Mouse (Mus musculus) frontal cortex, postnatal 25 days (tissue): ENCODE results near the gene Tns3.

ENCODE experiments used
- DNase-seq, 2 experiments: peaks; one replicate each; pipeline ENCODE4 v3.0.0; 2022; ENCODE audit warnings: low spot score in 2 of 2

Tns3 gene

DNA sequence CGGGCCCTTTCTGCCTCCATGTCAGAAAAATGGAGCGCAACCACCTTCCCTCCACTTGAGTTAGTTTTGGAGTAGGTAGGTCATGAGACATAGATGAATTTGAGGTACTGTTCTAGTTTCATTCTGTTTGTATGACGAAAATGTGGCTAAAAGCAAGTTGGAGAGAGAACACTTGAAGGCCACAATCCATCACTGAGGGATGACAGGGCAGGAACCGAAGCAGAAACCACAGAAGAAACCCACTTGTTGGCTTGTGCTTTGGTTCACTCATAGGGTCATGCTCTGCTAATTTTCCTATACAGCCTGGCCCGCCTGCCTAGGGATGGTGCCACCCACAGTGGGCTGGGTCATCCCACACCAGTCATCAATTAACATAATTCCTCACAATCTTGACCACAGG is 14.9 kb upstream of the Tns3 start:
- no peak for DNase-seq

DNA sequence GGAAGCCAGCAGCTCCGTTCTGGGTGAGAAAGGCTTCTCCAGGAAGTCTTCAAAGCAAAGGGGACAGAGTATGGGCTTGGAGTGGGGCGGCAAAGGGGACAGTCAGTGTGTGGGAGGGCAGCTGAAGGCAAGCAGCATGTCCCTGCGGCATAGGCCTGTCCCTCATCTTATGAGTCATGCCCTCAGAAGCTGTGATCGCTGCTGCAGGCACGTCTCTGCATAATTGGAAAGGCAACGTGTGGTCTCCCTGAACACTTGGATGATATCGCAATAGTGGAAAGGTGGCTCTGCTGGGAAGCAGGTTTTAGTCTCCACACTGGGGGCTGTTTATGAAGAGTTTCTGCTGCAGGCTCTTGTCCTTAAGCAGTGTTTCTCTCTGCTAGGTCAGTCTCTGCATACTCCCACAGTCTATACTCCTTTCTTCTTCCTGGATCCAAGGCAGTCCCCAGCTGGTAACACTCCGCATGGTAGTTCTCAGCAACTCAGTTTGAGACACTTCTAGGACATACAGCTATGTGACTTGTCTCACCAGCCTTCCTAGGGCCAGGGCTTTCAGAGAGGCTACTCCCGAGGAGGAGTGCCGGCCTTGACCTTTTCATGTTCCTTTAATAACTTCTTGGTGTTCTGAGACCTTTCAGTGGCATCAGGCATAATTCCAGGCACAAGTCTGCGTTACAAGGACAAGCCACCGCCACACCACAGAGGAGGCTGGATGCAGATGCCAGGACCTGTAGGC is 14.1 kb upstream of the Tns3 start:
- no peak for DNase-seq

DNA sequence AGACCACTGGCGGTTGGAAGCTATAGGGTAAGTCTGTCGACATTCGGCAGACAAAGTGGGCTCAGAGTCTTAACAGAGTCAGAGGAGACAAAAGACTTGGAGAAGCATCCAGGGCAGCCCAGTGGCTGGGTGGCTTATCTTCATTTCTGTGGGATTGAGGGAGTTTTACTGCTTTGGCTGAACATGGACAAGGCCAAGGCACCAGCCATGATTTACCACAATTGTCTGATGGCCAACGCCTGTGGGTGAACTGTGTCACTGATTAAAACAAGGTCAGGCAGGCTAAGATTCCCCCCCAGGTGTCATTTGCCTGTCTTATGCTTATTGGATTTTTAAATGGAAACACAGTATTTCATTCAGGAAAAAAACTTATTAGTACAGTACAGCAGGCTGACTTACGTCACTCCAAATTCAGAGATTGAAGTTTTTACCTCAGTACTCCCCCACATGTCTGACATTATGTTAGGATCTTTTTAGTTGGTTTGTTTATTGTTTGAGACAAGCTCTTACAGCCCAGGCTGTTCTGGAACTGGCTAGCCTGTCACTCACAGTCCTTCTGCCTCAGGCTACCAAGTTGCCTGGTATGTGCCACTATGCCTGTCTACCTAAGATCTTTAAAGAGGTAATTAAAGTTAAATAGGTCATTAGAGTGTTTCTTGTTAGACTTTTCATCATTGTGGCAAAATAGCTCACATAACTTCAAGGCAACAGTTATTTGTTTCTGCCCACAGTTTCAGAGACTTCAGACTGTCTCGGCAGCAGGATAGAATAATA is 11.6 kb upstream of the Tns3 start:
- no peak for DNase-seq

DNA sequence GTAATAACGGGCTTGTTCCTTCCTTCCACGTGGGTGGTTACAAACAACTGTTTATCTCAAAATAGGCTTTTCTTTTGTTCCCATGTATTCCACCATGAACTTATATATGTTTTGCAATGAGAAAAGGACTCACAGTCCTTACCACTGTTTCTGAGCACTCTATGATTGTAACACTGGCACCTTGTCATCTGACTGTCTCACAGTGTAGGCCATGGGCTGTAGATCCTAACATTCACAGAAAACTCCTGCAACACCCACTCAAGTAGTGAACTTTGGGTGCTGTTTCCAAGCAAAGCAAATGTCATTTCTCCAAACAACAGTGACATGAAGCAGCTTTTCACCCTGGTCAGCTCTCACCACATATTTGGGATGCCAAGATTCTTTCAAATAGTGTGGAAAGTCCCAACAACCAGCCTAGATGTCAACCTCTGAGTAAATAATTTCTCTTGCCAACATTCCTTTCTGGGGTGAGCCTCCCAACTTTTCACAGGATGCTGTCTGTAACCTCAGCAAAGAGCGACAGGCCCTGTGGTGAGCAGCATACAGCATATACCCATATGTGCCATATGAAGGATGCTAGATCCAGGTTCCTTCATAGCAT is 10.3 kb upstream of the Tns3 start:
- DNase-seq = no peak

DNA sequence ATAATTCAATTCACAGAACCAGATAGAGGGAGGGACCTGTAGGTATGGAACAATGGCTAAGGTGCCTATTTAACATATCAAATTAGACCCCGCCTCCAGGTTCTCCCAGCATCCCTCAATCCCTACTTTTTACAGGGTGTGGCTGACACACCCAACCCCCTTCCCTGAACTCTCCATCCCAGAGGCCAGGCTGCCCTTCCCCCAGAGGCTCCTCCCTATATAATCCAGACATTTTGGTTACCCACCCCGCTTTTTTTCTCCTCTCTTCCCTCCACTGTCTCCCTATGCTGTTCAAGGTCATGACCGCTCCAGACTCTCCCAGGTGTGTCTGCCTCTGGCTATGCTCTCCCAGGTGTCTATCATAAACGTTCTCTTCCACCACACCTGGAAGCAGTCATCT is 7.4 kb upstream of the Tns3 start:
- no peak for DNase-seq

DNA sequence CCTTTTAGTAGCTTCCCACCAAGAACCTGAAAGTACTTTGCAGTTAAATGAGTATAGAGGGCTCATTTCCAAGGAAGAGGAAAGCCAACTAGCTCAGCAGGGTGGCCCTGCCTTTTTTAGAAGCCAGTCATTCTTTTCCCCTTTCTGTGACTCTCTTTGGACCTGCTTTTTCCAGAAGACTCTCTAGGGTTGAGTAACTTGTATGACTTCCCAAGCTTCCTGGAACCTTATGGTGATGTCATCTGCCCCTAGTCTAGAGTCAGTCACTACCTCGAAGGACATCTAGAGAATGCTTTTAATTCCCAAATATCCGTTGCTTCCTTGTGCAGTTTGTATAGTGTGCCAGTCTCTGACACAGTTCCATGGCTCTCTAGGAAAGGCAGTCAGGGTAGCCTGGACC is 4.8 kb upstream of the Tns3 start:
- no peak for DNase-seq

DNA sequence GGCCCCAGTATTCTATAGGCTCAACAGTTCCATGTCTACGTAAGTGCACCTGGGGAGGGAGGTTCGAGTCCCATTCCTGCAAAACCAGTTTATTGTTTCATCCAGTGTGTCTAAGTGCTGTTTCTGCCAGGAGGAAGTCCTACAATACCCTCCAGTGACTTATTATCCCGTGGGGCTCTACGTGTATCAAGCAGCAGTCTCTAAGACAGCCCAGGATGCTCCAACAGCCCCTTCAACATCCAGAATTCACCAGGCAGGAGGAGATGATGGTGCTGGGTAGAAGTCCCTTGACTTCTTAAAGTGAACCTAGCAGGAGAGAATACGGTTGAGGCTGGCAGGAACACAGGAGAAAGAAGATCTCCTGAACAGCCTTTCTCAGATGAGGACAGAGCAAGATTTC is 462 bp upstream of the Tns3 start:
- DNase-seq = no peak

DNA sequence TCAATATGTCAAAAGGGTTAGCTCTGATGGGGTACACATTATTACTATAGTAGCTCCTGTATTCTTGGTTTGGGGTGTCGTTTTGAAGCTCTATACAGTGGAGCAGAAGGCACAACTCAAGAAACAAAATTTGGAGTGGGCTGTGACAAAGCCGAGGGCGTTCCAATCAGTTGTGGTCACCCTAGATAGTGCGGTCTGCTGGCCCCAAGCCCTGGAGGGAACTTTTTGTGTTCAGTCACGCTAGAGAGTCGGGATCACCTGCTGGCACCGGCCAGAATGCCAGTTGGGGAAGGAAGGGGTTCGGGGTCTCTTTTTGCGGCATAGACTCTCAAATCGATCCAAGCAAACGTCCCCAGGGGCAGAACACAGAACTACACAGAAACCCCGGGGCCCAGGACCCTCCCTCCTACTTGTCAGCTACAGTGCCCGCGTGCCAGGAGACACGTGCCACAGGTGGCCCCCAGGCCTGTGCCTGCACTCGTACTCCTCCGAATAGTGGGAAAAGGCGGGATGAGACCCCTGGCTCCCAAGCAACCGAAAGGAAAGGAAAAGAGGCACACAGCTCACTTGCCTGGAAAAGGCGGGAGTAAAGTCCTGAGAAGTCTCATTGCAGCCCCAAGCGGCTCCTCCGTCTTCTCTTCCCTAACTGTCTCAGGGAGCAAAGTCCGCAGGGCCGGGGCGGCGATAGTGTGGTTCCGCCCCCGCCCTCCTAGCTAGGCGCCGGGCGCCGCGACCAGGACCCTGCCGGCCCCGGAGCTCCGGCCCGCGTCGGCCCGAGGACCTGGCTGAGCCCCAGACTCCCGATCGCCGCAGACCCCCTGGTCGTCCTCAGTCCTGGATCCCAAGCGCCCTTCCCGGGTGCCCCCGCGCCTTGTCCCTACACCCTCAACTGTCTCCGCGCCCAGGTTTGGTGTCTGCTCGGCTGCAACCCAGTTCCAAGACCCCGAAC is 617 bp downstream of the Tns3 start:
- DNase-seq = no peak

DNA sequence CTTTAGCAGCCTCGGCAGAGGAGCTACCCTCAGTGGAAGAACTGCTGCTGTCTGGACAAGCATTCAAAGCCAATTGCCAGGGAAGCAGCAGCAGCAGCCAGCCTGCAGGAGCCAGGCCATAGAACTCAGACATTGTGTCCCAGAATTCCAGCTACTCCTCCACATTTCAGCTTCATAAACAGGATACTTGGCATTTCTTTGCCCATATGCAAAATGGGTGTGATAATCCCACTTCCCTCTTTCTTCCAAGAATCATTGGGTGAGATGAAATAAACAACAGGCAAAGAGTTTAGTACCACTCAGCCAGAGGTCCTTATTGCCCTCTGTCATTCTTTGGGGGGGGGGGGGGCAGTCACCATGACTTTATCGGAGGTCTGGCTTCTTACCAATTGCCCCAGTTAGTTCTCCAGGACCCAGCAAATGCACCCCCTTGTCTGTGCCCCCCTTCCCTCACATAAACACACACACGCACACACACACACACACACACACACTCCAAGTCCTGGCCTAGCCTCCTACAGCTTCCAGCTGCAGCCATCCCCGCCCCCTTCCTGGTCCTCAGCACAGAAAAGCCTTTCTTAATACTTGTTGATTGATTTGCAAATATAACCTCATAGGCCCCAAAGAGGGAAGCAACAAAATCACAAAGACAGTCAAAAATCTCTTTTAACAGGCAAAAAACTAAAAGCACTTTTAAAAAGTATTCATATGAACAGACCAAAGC is 1.5 kb downstream of the Tns3 start:
- DNase-seq = no peak

DNA sequence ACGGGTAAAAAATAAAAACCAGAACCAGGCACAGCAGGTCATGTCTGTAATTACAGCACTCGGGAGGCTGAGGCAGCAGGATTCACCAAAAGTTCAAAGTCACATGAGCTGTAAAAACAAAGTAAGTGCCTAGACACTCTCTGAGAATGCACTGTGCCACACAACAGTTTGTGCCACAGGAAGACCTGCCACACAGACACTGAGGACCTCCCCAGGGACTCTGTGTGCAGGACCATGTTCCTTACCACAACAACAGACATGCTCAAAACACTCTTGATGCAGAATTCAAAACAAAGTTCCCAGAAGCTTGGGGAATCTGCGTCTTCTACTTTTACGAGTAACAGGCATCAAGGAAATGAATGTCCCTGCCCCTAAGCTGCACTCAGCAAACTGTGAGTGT is 3.4 kb downstream of the Tns3 start:
- DNase-seq = no peak

DNA sequence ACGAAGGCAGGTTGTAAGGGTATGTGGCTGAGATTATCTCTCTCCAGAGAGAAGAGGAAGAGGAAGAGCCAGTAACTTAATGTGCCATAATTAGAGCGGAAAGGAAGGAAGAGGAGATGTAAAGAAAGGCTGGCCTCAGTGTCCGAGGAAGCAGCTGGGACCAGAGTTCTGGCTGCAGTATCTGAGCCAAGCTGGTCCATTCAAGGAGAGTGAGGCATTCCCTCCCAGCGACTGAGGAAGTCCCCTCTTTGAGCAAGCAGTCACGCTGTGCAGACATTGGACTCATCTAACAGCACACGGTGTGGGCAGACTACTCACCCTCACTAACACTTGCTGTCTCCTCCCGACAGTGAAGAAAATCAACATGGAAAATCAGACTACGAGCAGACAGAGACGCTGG is 4.5 kb downstream of the Tns3 start:
- DNase-seq = no peak

DNA sequence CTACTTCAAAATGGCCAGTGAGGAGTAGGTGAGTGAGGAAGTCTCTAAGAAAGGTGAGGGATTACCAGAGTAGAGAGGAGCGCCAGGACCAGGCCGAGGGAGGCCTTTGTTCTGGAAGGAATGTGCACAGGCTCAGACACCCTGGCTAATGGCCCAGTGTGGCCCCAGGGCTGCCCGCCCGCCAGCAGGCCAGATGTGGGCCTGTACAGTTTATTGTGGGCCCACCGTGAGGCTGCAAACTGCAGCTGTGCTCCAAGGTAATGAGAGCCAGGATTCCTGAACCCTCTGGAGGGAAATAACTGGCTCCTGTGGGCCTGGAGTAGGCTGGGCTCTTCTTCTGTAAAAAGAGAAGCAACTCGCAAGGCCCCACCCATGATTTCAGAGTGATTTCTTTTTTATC is 5.3 kb downstream of the Tns3 start:
- no peak for DNase-seq

DNA sequence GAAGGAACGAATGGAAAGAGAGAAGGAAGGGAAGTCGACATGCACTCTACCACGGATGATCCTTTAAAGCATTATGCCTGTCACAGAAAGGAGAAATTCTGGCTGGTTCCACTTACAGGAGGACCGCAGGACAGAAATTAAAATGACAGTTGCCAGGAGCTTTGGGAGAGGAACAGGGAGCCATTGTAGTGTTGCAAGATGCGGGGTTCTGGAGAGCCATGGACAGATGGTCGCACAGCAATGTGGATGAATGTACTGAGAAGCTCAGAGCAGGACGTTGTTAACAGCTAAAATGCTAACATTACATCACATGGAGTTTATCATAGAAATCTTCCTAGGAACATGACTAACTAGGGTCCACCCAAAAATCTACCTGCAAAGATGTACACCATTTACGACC is 6.8 kb downstream of the Tns3 start:
- no peak for DNase-seq

DNA sequence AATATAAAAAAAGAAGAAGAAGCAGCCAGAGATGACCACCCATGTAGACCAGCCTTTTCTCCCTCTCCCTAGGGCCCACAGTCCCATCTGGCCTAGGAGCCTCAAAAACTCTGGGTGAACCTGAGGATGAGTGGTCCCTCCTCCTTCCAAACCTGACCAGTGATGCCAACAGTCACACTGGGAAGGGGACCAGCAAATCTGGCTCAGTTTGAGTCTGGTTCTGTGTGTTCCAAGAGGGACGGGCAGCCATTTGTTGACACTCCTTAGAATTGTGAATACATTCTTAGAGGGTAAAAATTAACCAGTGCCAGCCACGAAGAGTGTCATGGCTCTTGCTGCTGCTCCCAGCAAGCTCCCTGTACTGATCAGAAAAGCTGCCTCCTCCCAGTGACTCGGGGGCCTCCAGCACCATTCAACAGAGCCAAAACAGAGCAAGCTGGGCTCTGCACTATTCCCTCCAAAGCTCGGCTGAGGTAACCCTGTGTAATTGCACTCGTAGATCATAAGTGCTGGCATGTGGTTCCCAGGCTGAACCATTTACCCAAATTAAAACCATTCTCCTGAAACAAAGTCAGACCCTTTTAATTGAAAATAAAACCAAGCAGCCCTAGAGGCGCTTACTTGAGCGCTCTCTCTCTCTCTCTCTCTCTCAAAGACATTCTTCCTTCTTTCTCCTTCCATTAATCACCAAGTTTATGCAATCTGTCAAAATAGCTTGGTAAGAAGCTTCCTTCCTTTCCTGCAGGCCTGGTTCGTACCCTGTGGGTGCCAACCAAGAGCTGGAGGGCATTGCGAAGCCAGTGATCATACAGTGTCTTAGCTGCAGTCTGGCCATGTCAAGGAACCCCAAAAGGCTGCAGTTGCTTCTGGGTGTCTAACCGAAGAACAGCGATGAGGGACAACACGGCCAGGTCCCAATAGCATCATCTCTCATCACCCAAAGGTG is 7.6 kb downstream of the Tns3 start:
- no peak for DNase-seq

DNA sequence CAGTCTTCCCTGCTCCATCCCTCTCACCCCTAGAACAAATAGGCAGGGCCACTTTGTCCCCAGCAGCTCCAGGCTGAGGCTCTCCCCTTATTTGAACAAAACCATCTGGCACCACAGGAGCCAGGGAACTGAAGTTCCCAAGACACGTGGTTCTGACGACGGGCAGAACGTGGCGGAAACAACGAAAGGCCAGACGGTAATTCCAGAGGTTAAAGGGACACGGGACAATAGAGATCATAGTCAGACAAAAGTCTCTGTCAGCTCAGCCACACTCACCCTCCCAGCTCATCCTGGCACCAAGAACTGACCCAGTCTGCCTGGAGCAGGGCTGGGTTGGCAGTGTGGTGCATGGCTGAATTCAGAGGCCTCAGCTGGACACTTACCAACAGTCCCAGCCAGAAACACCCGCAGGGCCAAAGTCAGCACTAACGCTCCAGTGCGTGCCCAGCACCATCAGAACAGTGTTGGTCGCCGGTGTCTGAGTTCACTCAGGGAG is 10.5 kb downstream of the Tns3 start:
- DNase-seq = no peak

DNA sequence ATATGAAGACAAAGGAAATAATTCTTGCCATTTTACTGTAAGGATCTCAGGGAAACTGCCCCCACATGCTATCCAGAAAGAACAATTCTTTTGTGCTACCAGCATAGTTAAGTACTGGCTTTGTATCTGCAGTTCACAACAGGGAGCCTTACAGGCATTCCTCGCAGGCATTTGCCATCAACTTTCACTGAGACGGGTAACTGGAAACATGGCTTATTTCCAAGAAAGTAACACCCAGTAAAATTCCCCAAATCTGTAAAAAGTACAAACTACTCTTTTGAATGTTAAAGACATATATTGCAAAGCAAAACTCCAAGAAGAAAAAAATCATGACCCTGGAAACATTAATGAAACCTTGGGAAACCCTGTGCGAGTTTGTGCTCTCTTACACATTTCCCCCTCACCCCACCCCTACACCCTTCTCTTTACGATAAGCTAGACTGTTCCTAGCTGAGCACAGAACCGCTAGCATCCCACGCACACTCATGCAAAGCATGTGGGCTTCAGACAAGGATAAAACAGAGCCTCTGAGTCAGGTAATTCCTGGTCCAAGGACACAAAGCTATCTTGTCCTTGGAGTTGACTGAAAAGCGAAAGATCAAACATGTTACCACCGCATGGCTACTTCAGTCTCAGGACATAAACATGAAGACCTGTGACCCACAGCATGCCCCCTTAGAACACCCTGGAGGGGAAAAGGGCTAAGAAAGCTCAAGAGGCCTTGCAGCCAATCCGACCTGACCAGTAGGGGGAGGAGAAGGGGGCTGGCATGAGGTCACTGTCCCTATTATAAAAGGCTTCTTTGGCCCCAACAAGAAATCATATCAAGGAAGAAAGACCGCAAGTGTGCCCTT is 11.3 kb downstream of the Tns3 start:
- DNase-seq = no peak

DNA sequence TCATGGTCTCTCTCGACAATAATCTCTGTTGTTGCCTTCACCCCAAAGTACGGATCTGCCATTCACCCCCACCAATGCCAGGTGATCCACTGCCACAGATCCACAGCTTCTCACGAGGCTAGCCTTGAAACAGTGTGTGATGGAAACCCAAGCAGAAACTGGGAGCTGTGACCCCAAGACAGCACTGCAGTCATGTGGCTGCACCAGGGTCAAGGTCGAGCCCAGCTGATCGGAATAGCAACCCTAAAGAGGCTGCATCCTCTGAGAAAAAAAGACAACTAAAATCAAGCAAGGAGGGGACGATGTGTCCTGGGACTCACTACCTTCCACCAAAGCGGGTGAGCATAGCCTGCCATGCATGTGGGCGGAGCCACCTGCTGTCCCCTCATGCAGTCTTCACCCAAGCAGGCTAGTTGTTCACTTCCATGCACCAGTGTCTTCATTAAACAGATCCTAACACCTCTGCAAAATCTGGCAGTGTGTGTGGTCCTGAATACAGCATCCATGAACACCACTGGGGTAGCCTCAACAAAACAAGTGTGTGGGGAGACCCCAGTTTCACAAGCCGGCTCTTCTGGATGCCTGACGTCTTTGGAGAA is 12.1 kb downstream of the Tns3 start:
- no peak for DNase-seq

DNA sequence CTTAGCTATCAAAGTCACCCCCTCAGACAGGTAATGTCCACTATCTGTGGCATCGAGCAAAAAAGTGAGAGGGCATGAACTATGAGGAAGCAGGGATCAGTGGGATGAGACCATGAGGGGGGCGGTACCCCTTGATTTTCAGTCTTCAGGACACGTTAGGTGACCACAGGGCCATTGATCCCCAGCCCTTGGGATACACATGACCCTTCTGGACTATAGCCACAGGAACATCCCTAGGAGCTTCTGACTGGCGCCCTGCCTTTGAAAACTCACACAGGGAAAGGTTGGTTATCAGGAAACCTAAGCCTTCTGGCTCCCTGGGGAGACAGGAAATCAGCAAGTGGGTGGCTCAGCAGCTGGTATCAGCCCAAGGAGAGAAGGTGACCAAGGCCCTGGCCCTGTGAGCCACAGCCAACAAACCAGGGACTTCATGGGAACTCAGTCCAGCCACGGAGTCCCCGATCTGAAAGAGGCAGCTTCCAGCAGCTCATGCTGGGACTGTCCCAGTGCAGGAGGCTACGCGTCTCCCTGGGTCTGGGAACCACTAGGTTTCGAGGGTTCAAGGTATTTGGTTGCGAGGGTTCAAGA is 12.8 kb downstream of the Tns3 start:
- DNase-seq = no peak
